Mouse (Mus musculus) spleen, adult 2 months (tissue): ENCODE data around the gene Akap6.

ENCODE experiments used
- CTCF ChIP-seq: fragments of 200-500 bp; IDR thresholded peaks from 2 replicates; pipeline ENCODE4 v1.5.1; 2011; ENCODE audit warnings: mild to moderate bottlenecking, inconsistent platforms; ENCODE audit not compliant: insufficient read depth, insufficient read length, insufficient replicate concordance; ENCODE audit errors: extremely low read depth
- POLR2A ChIP-seq: fragments of 200-500 bp; IDR thresholded peaks from 2 replicates; pipeline ENCODE4 v1.6.1; 2011; ENCODE audit warnings: low read depth, low read length, inconsistent platforms

- TF ChIP-seq POLR2A (no peak), CTCF (no peak)
These were observed 65.6 kb downstream of the Akap6 start for GRCm38 (mm10) chr12:52764810-52765209.
